Mouse (Mus musculus) cerebellum, adult 9-10 months (tissue): Measurements from ENCODE around the gene Tbcc.

Source experiments
- DNase-seq: peaks from one replicate; pipeline ENCODE4 v3.0.0; 2022

The Tbcc gene

GRCm38 (mm10) chr17:46912331-46912730 lies 21.8 kb downstream of the Tbcc start:
- DNase-seq: no peak

- DNase-seq: no peak
Observed at GRCm38 (mm10) chr17:46915129-46915528, 24.6 kb downstream of the Tbcc start.

GRCm38 (mm10) chr17:46918951-46919350 lies 28.5 kb downstream of the Tbcc start:
- no peak for DNase-seq

GRCm38 (mm10) chr17:46920855-46921254 lies 30.4 kb downstream of the Tbcc start:
- no peak for DNase-seq

- DNase-seq: no peak
Observed at GRCm38 (mm10) chr17:46926192-46926591, 35.7 kb downstream of the Tbcc start.

GRCm38 (mm10) chr17:46926941-46927340 lies 36.5 kb downstream of the Tbcc start:
- DNase-seq: no peak

GRCm38 (mm10) chr17:46927781-46928180 lies 37.3 kb downstream of the Tbcc start:
- no peak for DNase-seq

GRCm38 (mm10) chr17:46929277-46929676 lies 38.8 kb downstream of the Tbcc start:
- DNase-seq: no peak

- no peak for DNase-seq
Observed at GRCm38 (mm10) chr17:46929897-46930296, 39.4 kb downstream of the Tbcc start.

GRCm38 (mm10) chr17:46932961-46933360 lies 42.5 kb downstream of the Tbcc start:
- DNase-seq: no peak

GRCm38 (mm10) chr17:46933557-46934348 lies 43.3 kb downstream of the Tbcc start:
- peak; percentile 36 for DNase-seq

- no peak for DNase-seq
Observed at GRCm38 (mm10) chr17:46940461-46940860, 50.0 kb downstream of the Tbcc start.
